Mouse (Mus musculus) forebrain, postnatal 0 days (tissue): Measurements from ENCODE around the gene Ang5. TPM values are rescaled to one million over a fixed set of nuclear protein-coding genes. Genes with fewer than 3 reads are reported as not detected.

ENCODE experiments used
- polyA plus RNA-seq: library from polyadenylated mRNA; unstranded; fragments of >200 nt; fragmentation: Nextera tagmentation; extraction: Ambion mirVana; gene quantifications from 2 replicates; pipeline ENCODE4 v1.2.1, GENCODE M21; 2015
- total RNA-seq: library from RNA; depleted of rRNA; stranded (reverse); fragments of >200 nt; gene quantifications from 2 replicates; pipeline ENCODE4 v1.2.3, GENCODE M21; 2014; rRNA removed

Gene Ang5
- total and polyA plus RNA-seq, 2 experiments from 2014 or later, result not detected

Other genes starting within 250 kb of the Ang5 start
- gene Gm16506, start 229.6 kb upstream of the Ang5 start, total RNA-seq, result not detected in 2 replicates
- gene Gm16506, start 229.6 kb upstream of the Ang5 start, polyA plus RNA-seq, result not detected in 2 replicates
- not detected in 2 replicates for gene Gm6526, start 209.2 kb upstream of the Ang5 start, total RNA-seq
- not detected in 2 replicates for gene Gm6526, start 209.2 kb upstream of the Ang5 start, polyA plus RNA-seq
- not detected in 2 replicates for gene Gm8180, start 172.3 kb upstream of the Ang5 start, total RNA-seq
- not detected in 2 replicates for gene Gm8180, start 172.3 kb upstream of the Ang5 start, polyA plus RNA-seq
- not detected in 2 replicates for gene Ear1, start 81.6 kb upstream of the Ang5 start, total RNA-seq
- not detected in 2 replicates for gene Ear1, start 81.6 kb upstream of the Ang5 start, polyA plus RNA-seq
- not detected in 2 replicates for gene Ear10, start 33.5 kb upstream of the Ang5 start, total RNA-seq
- not detected in 2 replicates for gene Ear10, start 33.5 kb upstream of the Ang5 start, polyA plus RNA-seq
- 2.2 and 3.0 TPM in 2 replicates for gene Gm8113, start 31.7 kb upstream of the Ang5 start, total RNA-seq
- gene Gm8113, start 31.7 kb upstream of the Ang5 start, polyA plus RNA-seq, result 3.1 and 3.3 TPM in 2 replicates
- not detected in 2 replicates for gene Ang6, start 45.2 kb downstream of the Ang5 start, total RNA-seq
- not detected in 2 replicates for gene Ang6, start 45.2 kb downstream of the Ang5 start, polyA plus RNA-seq
- not detected in 2 replicates for gene Ear2, start 145.6 kb downstream of the Ang5 start, total RNA-seq
- not detected in 2 replicates for gene Ear2, start 145.6 kb downstream of the Ang5 start, polyA plus RNA-seq
- gene Gm3327, start 166.8 kb downstream of the Ang5 start, total RNA-seq, result not detected in 2 replicates
- gene Gm3327, start 166.8 kb downstream of the Ang5 start, polyA plus RNA-seq, result not detected in 2 replicates
- gene Gm8212, start 240.6 kb downstream of the Ang5 start, total RNA-seq, result not detected in 2 replicates
- gene Gm8212, start 240.6 kb downstream of the Ang5 start, polyA plus RNA-seq, result not detected in 2 replicates